ENCODE assay signal across 18 mouse cellular contexts in genomic region chr14:102329409-102329808, GRCm38 (mm10).
"Had no signal": no experiment of that assay in that cellular context is flagged by ENCODE, and none has a peak within 500 bp of the region (broad histone marks: within the 10 kb centered on the region; RNA-seq: fewer than 3 reads in every experiment).

No protein-coding gene starts in this region.

- H3K4me3 ChIP-seq: limb, embryonic 10.5 days; limb, embryonic 13.5 days; liver, embryonic 13.5 days; midbrain, embryonic 12.5 days; midbrain, embryonic 15.5 days; myocyte; neural tube, embryonic 13.5 days; stomach, embryonic 15.5 days had no signal

- DNase-seq: kidney, postnatal 10 days; kidney, postnatal 36 days; liver, embryonic 13.5 days; lung, adult 2 months; lung, postnatal 14 days; lung, postnatal 4 days; retina, postnatal 1 day; right cerebral cortex, postnatal 25 days; spleen, adult 18-20 months; thymus, adult 18-20 months; thymus, postnatal 36 days had no signal

- ATAC-seq: midbrain, embryonic 15.5 days had no signal

- H3K27ac ChIP-seq: limb, embryonic 10.5 days; limb, embryonic 13.5 days; liver, embryonic 13.5 days; midbrain, embryonic 12.5 days; midbrain, embryonic 15.5 days; neural tube, embryonic 13.5 days; stomach, embryonic 15.5 days had no signal
